Comparison of ENCODE assay signal across 16 mouse cellular contexts in the genomic region with DNA sequence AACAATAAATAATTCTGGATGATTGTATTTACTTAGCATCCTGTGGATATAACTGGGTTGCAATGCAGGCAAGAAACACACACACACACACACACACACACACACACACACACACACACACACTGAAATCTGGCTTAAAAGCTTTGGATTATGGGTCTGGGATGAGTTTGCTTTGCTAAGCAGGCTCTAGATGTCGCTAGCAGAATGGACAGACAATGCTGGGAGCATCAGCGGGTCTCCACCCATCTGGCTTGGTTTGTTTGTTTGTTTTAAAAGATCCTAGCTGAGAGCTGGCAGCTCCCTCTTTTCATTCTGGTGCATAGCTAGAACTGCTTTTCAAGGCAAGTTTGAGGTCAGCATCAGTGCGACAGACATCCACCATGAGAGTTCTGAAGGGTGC.
DNase-seq lines count a peak whose midpoint lies in the region; TF ChIP-seq lines count a peak whose summit lies in the region.
"Had no signal": no experiment of that assay in that cellular context is flagged by ENCODE, and none has a peak within 500 bp of the region (broad histone marks: within the 10 kb centered on the region; RNA-seq: fewer than 3 reads in every experiment).

No protein-coding gene starts in this region.

- H3K4me3 ChIP-seq in left cerebral cortex, adult 2 months: no peak overlapping the region
- H3K4me3 ChIP-seq: erythroblast, embryonic 14.5 days; kidney, embryonic 15.5 days; myocyte had no signal

- no peak overlapping the region for H3K27ac ChIP-seq in left cerebral cortex, adult 2 months
- H3K27ac ChIP-seq: kidney, embryonic 15.5 days; liver, embryonic 14.5 days; stomach, postnatal 0 days had no signal

- peak in 1 of 2 experiments; percentile 29 for DNase-seq in left cerebral cortex, adult 2 months (ENCODE audit: extremely low spot score in 1 of 2, low spot score in 2 of 2)
- DNase-seq in left cerebral cortex, adult 8-10 months (ENCODE audit: low spot score in 2 of 2): no peak
- DNase-seq in brain, embryonic 18.5 days (ENCODE audit: low read depth, low spot score): peak; percentile 24
- DNase-seq in cerebellum, adult 18-20 months: peak; percentile 58 to 71
- peak; percentile 49 for DNase-seq in layer of hippocampus, adult 9-11 months
- no peak for DNase-seq in kidney, adult 11 months
- DNase-seq in T-cell, adult 2 months (ENCODE audit: low spot score): no peak
- DNase-seq: adrenal gland, postnatal 10 days; embryo, embryonic 11 days; heart, postnatal 4 days; lung, postnatal 4 days had no signal

- TF ChIP-seq CTCF in left cerebral cortex, adult 2 months (IDR thresholded peaks at IDR 0.05): peak; percentile 23

- intact Hi-C loops in left cerebral cortex, adult 2 months (cut with DNase I): loop anchor here (5.0 kb wide), 1 partner anchor 496 kb away; no protein-coding TSS in a partner anchor

Comparison
In these comparisons a context has a peak if more than half of its experiments do, and no peak if none do; other contexts are left out.
1. DNase-seq: peak in brain, embryonic 18.5 days (single experiment), cerebellum, adult 18-20 months (2 of 2) and layer of hippocampus, adult 9-11 months (single experiment); none in left cerebral cortex, adult 8-10 months (0 of 2), kidney, adult 11 months (single experiment) and T-cell, adult 2 months (single experiment).